In genomic region chr14:122064519-122064918, GRCm38 (mm10) we compare ENCODE assay signal across 10 mouse cellular contexts. TPM values are rescaled to one million over a fixed set of nuclear protein-coding genes. Genes with fewer than 3 reads are reported as not detected.
DNase-seq lines count a peak whose midpoint lies in the region; ATAC-seq and TF ChIP-seq lines count a peak whose summit lies in the region.
"Had no signal": no experiment of that assay in that cellular context is flagged by ENCODE, and none has a peak within 500 bp of the region (broad histone marks: within the 10 kb centered on the region; RNA-seq: fewer than 3 reads in every experiment).

No protein-coding gene starts in this region.

- H3K4me2 ChIP-seq in kidney, embryonic 15.5 days: no peak overlapping the region
- H3K4me2 ChIP-seq in embryonic facial prominence, embryonic 14.5 days (ENCODE audit: low read depth, low read length): no peak overlapping the region
- H3K4me2 ChIP-seq: embryonic facial prominence, embryonic 13.5 days had no signal

- intact Hi-C loops in left cerebral cortex, postnatal 36 days (cut with DNase I): loop anchor here (2.0 to 5.0 kb wide), 2 partner anchors 66 to 197 kb away; no protein-coding TSS in a partner anchor

- no peak overlapping the region for H3K27ac ChIP-seq in kidney, embryonic 15.5 days
- H3K27ac ChIP-seq in embryonic facial prominence, embryonic 14.5 days (replicated peaks; ENCODE audit: low read depth, low read length): no peak overlapping the region
- no peak overlapping the region for H3K27ac ChIP-seq in olfactory bulb, adult 2 months (ENCODE audit: insufficient read depth, low read depth, low read length)
- H3K27ac ChIP-seq: embryonic facial prominence, embryonic 13.5 days had no signal

- peak; percentile 43 for DNase-seq in kidney, adult 11 months
- peak; percentile 17 to 46 for DNase-seq in adrenal gland, postnatal 4 days (ENCODE audit: low spot score in 2 of 2)
- DNase-seq in embryonic facial prominence, embryonic 14.5 days (ENCODE audit: low spot score): peak; percentile 38
- DNase-seq in left cerebral cortex, postnatal 36 days (ENCODE audit: low spot score in 2 of 2): peak; percentile 30 to 54
- DNase-seq in thymus, postnatal 0 days (ENCODE audit: low spot score): peak; percentile 86

- no peaks in the 10 kb centered on the region for H3K9me3 ChIP-seq in kidney, embryonic 15.5 days (replicated peaks)
- H3K9me3 ChIP-seq in embryonic facial prominence, embryonic 14.5 days (ENCODE audit: control insufficient read depth, low read length): no peaks in the 10 kb centered on the region
- H3K9me3 ChIP-seq: embryonic facial prominence, embryonic 13.5 days had no signal

- TF ChIP-seq CTCF in olfactory bulb, adult 2 months (IDR thresholded peaks at IDR 0.05; ENCODE audit: insufficient read depth, low read depth, low read length): peak; percentile 56; the same call in 1 of the 2 replicates

- H3K4me1 ChIP-seq in kidney, embryonic 15.5 days: 0 out of 2 replicates have a peak, but pooled peaks cover 6% of the 10 kb centered on the region
- no peaks in the 10 kb centered on the region for H3K4me1 ChIP-seq in embryonic facial prominence, embryonic 14.5 days (ENCODE audit: control insufficient read depth, insufficient read depth, low read length)
- H3K4me1 ChIP-seq in olfactory bulb, adult 2 months (ENCODE audit: control insufficient read depth, insufficient read depth, low read length): no peaks in the 10 kb centered on the region
- H3K4me1 ChIP-seq: embryonic facial prominence, embryonic 13.5 days had no signal

- H3K27me3 ChIP-seq in kidney, embryonic 15.5 days: no peaks in the 10 kb centered on the region
- no peaks in the 10 kb centered on the region for H3K27me3 ChIP-seq in embryonic facial prominence, embryonic 14.5 days (replicated peaks; ENCODE audit: control insufficient read depth, insufficient read depth, low read length)
- H3K27me3 ChIP-seq: embryonic facial prominence, embryonic 13.5 days had no signal

- no peak overlapping the region for H3K9ac ChIP-seq in kidney, embryonic 15.5 days
- H3K9ac ChIP-seq in embryonic facial prominence, embryonic 14.5 days (ENCODE audit: low read depth, low read length): no peak overlapping the region
- H3K9ac ChIP-seq: embryonic facial prominence, embryonic 13.5 days had no signal

- 5% methylated on average over 2 of the region's 2 CpGs for WGBS in kidney, embryonic 15.5 days
- 5% methylated on average over 2 of the region's 2 CpGs for WGBS in embryonic facial prominence, embryonic 14.5 days
- 2% methylated on average over 2 of the region's 2 CpGs for WGBS in olfactory bulb, adult 2 months

- no peak overlapping the region for H3K4me3 ChIP-seq in kidney, embryonic 15.5 days (replicated peaks)
- H3K4me3 ChIP-seq in embryonic facial prominence, embryonic 14.5 days (ENCODE audit: low read depth, low read length): no peak overlapping the region
- no peak overlapping the region for H3K4me3 ChIP-seq in olfactory bulb, adult 2 months (ENCODE audit: insufficient read depth, low read depth, low read length)
- H3K4me3 ChIP-seq: embryonic facial prominence, embryonic 13.5 days had no signal

- no peaks in the 10 kb centered on the region for H3K36me3 ChIP-seq in kidney, embryonic 15.5 days
- H3K36me3 ChIP-seq in embryonic facial prominence, embryonic 14.5 days (ENCODE audit: control insufficient read depth, insufficient read depth, low read length): no peaks in the 10 kb centered on the region
- H3K36me3 ChIP-seq: embryonic facial prominence, embryonic 13.5 days had no signal

- ATAC-seq in kidney, embryonic 15.5 days (replicated peaks; ENCODE audit: low FRiP score): no peak
- no peak for ATAC-seq in embryonic facial prominence, embryonic 14.5 days (ENCODE audit: low read depth)
- peak; percentile 52 to 60 for ATAC-seq in hematopoietic stem cell, adult 5-6 weeks (replicated peaks in 1 of 2; ENCODE audit: insufficient read depth in 1 of 2, low FRiP score in 2 of 2, low TSS enrichment in 1 of 2, low read depth in 1 of 2, poor library complexity in 2 of 2, severe bottlenecking in 2 of 2)

- TF ChIP-seq POLR2A in olfactory bulb, adult 2 months (IDR thresholded peaks at IDR 0.05; ENCODE audit: insufficient read depth, low read depth, low read length): no peak

RNA-seq across cellular contexts. Expression of gene Timm8a2, which starts 30.0 kb away (rescaled TPM):
- polyA plus RNA-seq in kidney, embryonic 15.5 days (2015; fragmentation: Nextera tagmentation; extraction: Ambion mirVana): not detected in 2 replicates
- not detected for total RNA-seq in adrenal gland, postnatal 4 days (2021)
- polyA plus RNA-seq in embryonic facial prominence, embryonic 14.5 days (2014; fragmentation: Nextera tagmentation; extraction: Ambion mirVana): not detected in 2 replicates
- not detected in 2 replicates for total RNA-seq in hematopoietic stem cell, adult 5-6 weeks (2017)
- not detected for total RNA-seq in left cerebral cortex, postnatal 36 days (2021)
- not detected in 2 replicates for polyA plus RNA-seq in olfactory bulb, adult 2 months (2012; ENCODE audit: insufficient read depth, insufficient read length, low replicate concordance, missing spikeins)
- polyA plus RNA-seq in thymus, postnatal 0 days (2015; fragmentation: Nextera tagmentation; extraction: Ambion mirVana): 0.21 TPM in 1 of 2 replicates, not detected in the other
- polyA plus RNA-seq: embryonic facial prominence, embryonic 13.5 days; neural tube, embryonic 14.5 days had no signal

RNA-seq across cellular contexts. Expression of gene Tm9sf2, which starts 42.3 kb away (rescaled TPM):
- polyA plus RNA-seq in kidney, embryonic 15.5 days (2015; fragmentation: Nextera tagmentation; extraction: Ambion mirVana): 180 and 192 TPM in 2 replicates
- total RNA-seq in adrenal gland, postnatal 4 days (2021): 100 to 1,000 TPM; 134 to 135 TPM
- 159 and 176 TPM in 2 replicates for polyA plus RNA-seq in embryonic facial prominence, embryonic 14.5 days (2014; fragmentation: Nextera tagmentation; extraction: Ambion mirVana)
- 103 and 105 TPM in 2 replicates for total RNA-seq in hematopoietic stem cell, adult 5-6 weeks (2017)
- total RNA-seq in left cerebral cortex, postnatal 36 days (2021): 100 to 1,000 TPM; 101 to 117 TPM
- not detected in 2 replicates for polyA plus RNA-seq in olfactory bulb, adult 2 months (2012; ENCODE audit: insufficient read depth, insufficient read length, low replicate concordance, missing spikeins)
- 121 and 127 TPM in 2 replicates for polyA plus RNA-seq in thymus, postnatal 0 days (2015; fragmentation: Nextera tagmentation; extraction: Ambion mirVana)

Comparison
In these comparisons a context has a peak if more than half of its experiments do, and no peak if none do; other contexts are left out.
1. DNase-seq: peak in every context shown above with its lines; median percentile 86 in thymus, postnatal 0 days; 43 in kidney, adult 11 months; 42 in left cerebral cortex, postnatal 36 days; 38 in embryonic facial prominence, embryonic 14.5 days; 32 in adrenal gland, postnatal 4 days.
2. ATAC-seq: peak in hematopoietic stem cell, adult 5-6 weeks (2 of 2); none in kidney, embryonic 15.5 days (single experiment) and embryonic facial prominence, embryonic 14.5 days (single experiment).